Mouse (Mus musculus) NIH3T3 (cell line): Measurements from ENCODE around the gene Phf20.

Source experiments
- DNase-seq: peaks from one replicate; pipeline ENCODE4 v3.0.0-alpha.2; 2012; ENCODE audit warnings: low read depth

Gene Phf20

DNA sequence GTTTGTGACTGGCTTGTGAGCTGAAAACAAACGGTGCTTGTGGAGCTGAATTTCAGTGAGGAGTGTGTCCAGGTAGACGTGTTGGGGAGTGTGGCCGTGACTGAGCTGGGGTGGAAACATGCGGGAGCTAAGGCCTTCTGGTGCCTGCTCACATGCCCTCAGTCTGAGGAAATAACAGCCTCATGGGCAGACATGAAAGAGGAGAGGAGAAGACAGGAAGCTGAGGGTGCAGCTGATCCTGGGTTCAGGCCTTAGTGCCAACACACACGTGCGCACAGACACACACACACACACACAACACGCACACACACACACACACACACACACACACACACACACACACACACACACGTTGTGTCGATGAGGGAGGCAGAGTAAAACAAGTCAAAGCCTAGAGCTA, 71.4 kb downstream of the Phf20 start:
- no peak for DNase-seq

DNA sequence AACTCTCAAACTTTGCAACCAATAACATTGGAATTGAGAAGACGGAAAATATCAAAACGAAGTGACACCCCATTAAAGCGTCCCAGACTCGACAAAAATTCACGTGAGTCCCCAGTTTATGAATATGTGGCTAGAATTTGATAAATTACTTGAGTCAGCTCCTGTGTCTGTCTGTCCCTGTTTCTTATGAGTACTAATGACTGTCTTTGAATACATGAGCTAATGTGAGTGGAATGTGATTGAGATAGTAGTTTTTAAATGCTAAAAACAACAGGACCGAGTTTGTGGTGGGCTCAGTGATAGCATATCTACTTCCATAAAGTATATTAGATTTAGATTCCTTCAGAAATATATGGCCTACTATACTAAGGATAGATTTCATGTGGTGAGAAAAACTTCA, 76.3 kb downstream of the Phf20 start:
- peak; percentile 12 for DNase-seq

DNA sequence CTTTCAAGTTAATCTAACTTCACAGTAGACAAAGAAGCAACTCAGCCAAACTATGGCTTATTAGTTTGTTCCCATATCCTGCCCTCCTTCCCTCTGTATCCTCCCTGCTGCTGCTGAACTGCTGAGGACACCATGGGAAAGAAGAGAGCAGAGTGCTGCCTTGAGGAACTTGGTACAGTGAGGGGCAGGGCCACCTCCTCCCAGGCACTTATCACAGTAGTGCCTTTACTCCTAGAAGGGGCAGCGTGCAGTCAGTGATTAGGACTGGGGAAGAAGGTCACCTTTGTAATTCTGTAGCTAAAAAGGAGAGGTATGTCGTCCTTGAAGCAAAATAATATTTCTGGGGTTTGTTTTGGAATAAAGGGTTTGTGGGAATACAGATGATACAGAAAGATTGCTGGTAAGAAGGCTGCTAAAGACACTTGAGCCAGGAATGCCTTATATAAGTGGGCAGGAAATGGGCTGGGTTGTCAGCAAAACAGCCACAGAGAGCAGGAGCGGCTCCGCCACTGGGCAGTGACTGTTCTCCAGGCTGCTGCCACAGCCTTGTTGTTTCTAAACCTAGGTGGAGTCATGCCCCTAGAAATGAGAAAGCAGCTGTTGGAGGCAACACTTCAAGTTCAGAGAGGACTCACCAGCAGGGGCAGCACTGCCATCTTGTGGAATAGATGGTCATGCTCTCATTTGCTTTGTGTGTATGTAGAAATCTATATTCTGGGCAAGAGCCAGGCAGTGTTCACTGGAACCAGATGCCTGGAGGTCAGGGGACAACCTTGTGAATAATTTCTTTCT, 82.2 kb downstream of the Phf20 start:
- DNase-seq: peak; percentile 95

DNA sequence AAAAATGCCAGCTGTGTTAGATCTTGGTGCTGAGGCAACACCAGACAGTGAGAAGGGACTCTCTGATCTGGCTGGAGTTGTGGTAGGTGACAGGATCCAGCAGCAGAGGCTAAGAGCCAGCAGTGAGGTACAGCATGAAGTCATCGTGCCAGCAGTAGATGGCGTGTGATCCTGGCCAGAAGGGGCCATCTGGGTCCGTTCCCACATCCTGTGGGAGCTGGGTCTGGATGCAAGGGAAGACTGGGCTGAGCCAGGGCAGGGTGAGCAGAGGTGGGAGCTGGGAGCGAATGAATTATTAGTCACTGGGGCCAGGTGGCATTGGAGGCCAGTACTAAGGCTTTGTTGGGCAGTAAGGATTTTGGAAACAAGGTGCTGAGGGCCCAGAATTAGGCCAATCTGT, 85.0 kb downstream of the Phf20 start:
- no peak for DNase-seq

DNA sequence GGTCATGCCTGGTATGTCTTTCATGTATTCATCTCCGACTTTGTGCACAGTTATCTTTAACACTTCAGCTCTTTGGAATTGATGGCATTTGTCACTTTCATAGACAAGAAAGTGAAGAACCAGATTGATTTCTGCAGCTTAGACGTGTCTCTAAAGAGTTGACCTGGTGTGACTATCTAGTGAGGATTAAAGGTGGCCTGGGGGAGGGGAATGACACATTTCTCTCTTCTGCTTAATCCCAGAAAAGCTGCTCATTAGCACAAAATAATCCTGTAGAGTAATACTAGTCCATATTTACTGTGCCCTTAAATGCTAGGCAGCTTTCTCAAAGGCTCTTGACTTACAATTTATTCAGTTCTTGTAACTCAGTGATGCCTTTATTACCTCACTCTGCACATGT, 88.9 kb downstream of the Phf20 start:
- no peak for DNase-seq

DNA sequence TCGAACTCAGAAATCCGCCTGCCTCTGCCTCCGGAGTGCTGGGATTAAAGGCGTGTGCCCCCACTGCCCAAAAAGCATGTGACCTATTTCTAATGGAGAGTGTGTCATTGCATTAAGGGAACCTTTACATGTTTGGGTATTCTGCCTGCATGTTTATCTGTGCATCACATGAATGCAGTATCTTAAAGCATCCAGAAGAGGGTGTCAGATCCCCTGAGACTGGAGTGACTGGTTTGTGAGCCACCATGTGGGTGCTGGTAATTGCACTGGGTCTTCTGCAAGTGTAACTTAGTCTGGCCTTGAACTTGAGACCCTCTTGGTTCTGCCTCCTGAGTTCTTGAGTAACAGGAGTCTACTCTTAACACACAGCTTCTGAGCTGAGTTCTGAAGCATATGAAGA, 90.5 kb downstream of the Phf20 start:
- DNase-seq: no peak

DNA sequence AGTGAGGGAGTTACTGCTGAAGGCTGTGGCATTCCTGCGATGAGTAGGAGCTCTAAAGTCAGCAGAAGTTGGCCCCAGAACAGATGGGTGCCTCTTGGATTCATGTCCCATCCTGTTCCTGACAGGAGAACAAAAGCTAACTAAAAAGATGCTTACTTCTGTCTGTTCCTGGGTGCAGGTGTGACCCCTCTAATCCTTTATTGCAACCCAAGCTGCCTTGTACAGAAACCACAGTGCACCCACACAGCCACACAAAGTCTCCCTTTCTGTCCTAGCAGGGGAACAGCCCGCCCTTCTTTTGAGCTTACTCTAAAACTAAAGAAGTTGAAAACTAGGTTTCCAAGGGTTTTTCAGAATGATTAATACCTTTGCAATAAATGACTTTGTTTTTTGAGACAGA, 92.0 kb downstream of the Phf20 start:
- DNase-seq: no peak

DNA sequence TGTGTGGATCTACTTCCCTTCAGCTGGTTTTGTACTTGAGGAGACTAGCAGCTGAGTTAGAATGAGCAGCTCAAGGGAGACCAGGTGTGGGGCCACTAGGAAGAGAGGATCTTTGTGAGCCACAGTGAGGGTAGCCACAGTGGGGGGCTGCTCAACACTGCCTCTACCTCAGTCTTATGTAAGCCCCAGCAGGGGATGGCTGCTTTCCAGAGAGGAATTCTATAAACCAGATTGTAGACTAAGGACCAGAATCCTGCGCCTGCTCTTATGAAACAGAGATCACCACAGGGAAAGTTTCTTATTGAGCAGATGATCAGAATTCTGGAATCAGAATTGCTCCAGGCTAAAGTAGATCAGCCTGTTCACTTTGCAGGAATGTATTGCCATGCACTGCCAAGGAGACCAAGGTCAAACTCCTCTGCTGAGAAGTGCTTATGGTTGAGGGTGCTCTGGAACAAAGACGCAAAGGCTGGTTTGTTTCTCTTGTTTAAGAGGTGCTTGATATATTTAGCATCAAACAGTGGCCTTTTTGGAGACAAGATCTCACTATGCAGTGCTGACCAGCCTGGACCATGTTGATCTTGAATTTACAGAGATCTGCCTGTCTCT, 93.4 kb downstream of the Phf20 start:
- DNase-seq: peak; percentile 60

DNA sequence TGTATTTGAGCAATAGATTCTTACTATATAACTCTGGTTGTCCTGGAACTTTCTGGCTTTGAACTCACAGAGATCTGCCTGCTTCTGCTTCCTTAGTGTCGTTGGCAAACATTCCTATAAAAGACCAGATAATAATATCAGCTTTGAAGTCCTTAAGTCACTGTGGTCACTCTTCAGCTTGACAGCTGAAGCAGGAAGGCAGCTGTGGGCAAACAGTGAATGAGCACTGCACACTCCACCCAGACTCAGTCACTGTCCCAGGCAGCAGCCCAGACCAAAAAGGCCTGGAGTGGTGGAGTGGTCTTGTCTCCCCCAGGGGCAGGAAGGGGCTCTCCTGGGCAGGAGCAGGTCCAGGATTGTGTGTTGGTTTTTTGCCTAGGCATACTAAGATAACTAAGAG, 95.7 kb downstream of the Phf20 start:
- DNase-seq: no peak

DNA sequence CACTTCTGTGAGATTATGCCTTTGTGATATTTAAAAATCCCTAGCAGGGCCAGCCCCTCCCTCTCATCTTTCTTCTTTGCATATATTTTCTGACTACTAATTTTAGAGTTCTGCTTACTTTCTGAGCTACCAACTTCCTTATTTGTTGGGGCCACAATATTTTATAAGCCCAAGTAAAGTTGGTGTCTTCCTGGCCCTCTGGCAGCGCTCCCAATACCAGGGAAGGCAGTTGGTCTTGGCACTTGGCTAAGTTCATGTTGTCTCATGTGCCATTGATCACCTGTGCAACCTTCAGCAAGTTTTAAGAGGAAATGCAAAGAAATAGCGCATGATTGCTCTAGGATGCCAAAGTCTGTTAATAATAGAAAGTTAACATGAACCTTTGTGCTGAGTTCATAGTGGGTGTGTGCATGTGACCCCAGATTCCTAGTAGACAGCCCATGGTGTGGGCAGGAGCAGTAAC, 99.4 kb downstream of the Phf20 start:
- DNase-seq: no peak

DNA sequence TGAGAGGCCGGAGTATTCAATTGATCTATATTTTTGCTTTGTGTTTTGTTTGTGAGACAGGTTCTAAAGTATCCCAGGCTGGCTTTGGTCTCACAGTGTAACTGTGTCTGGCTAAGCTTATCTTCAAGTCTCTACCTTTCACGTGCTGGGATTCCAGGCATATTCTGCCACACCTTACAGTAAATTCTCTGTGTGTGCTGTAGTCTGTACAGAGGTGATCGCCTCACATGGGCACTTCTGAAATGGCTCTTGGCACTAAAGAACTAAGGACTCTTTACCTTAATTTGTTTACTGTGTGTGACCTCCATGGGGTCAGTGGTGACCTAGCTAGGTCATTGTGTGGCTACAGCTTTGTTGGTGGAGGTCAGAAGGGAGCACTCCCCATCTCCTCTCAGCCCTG, 99.9 kb downstream of the Phf20 start:
- no peak for DNase-seq

DNA sequence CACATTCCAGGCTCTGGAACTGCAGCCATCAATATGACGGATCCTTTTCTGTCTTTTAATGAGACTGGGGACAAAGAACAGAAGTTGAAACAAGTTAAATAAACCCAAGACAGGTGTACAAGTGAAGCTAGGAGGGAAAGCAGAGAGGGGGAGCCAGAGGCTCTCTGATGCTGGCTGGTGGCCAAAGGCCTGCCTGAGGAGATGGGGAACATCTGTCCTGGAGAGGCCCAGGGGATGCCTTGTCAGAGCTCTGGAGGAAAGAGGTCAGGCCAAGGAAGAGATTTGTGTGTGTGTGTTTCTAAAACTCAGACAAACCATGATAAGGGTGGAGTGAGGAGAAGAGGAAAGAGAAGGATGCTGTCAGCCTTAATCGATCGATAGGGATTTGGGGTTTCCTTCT, 101.4 kb downstream of the Phf20 start:
- DNase-seq: peak; percentile 62

DNA sequence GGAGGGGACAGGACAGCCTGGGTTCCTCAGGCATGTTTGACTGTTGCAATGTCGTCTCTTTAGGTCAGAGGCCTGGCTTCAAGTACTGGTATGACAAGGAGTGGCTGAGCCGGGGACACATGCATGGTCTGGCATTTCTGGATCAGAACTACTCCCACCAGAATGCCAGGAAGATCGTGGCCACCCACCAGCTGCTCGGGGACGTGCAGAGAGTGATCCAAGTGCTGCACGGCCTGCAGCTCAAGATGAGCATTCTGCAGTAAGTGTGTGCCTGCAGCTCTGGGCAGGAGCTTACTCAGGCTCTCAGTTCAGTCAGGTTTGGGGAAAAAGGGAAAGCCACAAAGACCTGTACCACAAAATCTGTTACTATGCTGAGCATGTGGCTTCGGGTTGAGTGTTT, 102.2 kb downstream of the Phf20 start:
- no peak for DNase-seq

DNA sequence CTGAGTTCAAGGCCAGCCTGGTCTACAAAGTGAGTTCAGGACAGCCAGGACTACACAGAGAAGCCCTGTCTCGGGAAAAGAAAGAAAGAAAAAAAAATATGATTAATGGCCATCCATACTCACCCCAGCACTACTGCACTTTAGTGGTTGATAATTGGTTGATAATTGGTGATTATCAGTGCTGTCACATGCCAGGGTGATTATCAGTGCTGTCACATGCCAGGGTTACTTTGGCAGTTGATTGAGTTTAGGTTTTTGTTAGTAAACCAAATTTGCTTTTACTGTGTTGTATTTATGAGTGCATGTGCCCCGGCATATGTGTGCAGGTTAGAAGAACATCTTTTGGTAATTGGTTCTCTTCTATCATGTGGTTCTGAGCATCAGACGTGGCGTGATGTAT, 105.8 kb downstream of the Phf20 start:
- no peak for DNase-seq

DNA sequence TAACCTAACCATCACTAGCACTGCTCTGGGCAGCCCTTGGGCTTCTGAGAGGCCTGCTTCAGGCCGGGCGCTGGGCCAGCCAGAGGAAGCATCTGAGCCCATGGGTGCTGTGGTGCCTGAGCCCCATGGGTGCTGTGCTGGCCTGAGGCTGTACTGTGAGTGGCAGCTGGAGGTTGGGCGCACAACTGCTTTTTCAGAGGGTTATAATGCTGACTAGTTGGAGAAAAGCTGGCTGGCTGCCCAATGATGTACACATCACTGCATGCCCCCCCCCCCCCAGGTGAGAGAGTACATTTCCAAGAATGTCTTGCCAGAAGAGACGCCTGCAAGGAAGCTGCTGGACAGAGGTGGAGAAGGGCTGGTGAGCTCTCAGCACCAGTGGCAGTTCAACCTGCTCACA, 108.1 kb downstream of the Phf20 start:
- DNase-seq: peak; percentile 25

DNA sequence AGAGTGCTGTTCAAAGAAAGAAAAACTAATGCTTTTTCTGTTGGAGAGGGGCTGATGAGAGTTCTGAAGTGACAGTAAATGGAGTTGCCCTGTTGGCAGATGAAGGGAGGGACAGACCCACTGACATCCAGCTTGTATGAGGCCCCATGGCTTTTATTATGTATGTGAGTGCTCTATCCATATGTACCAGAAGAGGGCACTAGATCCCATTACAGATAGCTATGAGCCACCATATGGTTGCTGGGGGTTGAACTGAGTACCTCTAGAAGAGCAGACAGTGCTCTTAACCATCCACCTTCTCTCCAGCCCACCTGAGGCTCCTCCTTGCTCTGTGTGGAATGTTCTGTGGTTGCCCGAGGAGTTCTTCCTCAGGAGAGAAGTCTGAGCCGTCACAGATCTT, 109.6 kb downstream of the Phf20 start:
- DNase-seq: peak; percentile 66

DNA sequence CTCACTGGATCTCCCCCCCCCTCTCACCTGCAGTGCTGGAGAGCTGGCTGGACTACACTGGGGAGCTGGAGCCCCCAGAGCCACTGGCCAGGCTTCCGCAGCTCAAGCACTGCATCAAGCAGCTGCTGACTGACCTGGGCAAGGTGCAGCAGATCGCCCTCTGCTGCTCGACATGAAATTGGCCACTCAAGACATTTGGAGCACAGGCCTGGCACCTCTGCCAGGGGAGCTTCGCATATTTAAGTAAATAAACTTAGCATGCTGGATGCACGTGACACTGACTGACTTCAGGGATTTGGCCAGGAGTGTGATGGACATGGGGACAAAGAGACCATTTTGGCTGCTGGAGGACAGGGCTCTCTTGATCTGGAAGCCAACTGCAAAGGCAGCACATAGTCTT, 111.0 kb downstream of the Phf20 start:
- DNase-seq: peak; percentile 57

DNA sequence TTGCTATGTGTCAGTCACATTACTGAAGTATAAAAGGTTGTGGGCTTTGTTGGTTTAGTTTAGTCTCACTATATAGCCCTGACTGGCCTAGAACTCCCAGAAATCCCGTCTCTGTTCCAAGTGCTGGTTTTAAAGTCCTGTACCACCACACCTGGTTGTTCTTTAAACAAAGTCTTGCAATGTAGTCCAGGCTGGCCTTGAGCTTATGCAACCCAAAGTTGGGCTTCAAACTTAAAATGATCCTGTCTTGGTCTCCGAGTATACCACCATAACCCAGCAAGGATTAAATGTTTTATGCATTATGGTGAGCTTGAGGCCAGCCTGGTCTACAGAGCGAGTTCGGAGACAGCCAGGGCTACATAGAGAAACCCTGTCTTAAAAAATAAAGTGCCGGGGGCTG, 113.7 kb downstream of the Phf20 start:
- DNase-seq: no peak

DNA sequence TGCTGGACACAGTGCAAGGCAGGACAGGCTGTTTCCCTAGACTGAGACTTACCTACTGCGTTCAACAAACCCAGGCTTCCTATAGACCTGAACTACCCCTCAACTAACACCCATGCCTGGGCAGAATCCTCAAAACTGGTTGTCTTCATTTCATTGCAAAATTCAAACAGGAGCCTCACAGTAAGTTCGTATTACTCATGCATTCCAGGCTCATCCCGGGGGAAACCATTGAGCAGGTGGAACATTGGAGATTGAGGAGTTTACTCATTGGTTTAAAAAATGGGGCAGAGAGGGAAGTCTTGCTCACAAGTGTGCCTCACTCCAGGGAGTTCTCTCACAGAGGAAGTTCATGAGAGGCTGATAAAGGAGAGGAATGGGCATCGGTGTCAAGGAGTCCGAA, 114.2 kb downstream of the Phf20 start:
- peak; percentile 42 for DNase-seq

DNA sequence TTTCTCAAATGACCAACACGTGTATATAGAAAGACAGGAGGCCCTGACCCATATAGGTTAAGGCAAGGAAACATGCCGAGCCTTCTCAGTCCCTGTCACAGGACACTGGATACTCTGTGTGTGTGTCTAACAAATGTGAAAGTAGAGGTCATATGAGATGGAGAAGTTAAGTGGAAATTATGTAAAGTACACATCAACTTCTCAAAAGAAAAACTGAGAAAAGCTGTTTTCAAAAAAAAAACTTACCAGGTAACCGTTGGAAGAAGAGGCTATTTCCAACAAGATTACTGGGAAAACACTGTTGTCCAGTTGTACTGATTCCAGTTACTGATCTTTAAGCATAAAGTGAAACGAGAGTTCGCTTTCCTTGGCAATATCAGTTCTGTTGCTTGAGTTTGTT, 114.7 kb downstream of the Phf20 start:
- no peak for DNase-seq

DNA sequence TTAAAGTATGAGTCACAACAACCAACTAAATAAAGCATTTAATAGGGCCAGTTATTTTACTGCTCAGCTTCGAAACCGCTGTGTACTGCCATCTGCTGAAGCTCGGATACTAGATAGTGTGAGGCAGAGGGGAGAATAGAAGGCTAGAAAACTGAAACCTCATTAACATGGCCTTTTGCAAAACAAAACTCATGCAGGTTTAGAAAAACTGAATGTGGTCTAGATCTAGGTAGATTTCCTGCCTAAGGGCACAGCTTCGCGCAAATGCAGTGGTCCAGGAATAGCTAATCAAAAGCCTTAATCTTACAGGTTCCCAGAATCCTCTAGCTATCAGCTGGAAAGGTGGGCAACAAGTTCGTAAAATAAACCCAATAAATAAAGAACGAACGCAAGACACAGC, 115.2 kb downstream of the Phf20 start:
- peak; percentile 24 for DNase-seq

DNA sequence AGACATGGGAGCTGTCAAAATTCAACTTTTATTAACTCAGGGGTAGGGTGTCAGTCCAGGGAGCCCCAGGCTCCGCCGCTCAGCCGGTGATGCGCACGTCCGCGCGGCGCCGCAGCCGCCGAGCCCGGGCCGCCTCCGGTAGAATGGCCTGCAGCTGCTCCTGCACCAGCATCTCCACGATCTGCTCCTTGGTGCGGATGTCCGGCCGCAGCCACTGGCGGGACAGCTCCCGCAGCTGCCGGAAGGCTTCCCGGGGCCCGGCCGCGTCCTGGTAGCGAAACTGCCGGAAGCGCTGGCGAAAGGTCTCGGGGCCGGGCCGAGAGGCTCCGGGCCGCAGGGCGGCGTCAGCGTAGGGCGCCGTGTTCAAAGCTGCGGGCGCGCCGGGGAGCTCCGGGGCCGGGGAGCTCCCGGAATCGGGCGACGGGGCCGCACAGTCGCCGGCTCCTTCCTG, 115.6 kb downstream of the Phf20 start:
- peak; percentile 70 for DNase-seq

DNA sequence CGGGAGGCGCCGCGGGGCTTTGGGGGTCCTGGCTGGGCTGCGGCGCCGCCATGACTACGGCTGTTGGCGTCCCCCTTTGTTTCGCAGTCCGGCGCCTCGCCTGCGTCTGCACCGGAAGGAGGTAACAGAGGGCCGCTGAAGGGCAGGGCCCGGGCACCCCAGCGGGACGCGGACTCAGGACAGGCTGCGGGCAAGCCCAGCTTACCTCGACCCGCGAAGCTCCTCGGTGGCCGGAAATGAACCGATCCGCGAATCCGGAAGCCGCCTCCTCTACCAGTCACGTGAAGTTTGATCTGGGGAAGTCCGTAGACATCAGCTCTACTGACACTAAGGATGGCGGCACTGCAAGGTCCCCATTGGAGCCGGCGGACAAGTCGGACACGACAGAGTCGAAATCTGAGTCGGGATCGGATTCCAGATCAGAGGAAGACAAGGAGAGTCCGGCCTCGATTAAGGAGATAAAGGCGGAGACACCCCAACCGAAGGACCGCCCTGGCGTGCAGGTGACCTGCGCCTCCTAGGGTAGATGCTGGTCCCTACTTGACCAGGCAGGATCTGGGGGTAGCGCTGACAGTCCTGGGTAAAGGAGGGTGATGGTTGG, 116.1 kb downstream of the Phf20 start, which contains the start of the genes Cnbd2 and Scand1:
Gene Cnbd2, plus strand, starts transcription at position 3 of the 601 bp plus-strand sequence.
Gene Scand1, minus strand, starts transcription at position 408 of the 601 bp plus-strand sequence.
- DNase-seq: peak; percentile 87
